Mouse (Mus musculus) midbrain, embryonic 14.5 days (tissue): Measurements from ENCODE around the gene Sympk. TPM values are rescaled to one million over a fixed set of nuclear protein-coding genes. Genes with fewer than 3 reads are reported as not detected.
A peak's percentile ranks its signal among the peaks of the same experiment; 100 is the strongest.

Experiments
- ATAC-seq: fragments of 200-750 bp; cut with Nextera tagmentation; 2 replicates; pipeline ENCODE4 v1.8.0; 2017; ENCODE audit warnings: moderate number of reproducible peaks, moderate library complexity; ENCODE audit not compliant: low FRiP score, low TSS enrichment
- DNase-seq: peaks from one replicate; pipeline ENCODE4 v3.0.0-alpha.2; 2015
- H3K27ac ChIP-seq: fragments of 300-500 bp; sonication (generic); replicated peaks from 2 replicates; pipeline ENCODE4 v1.5.1; 2014; ENCODE audit warnings: mild to moderate bottlenecking, low read depth, low read length, moderate library complexity
- H3K27me3 ChIP-seq: fragments of 300-500 bp; sonication (generic); 2 replicates; pipeline ENCODE4 v1.6.1; 2014; ENCODE audit warnings: low read length, control low read depth, mixed read lengths; ENCODE audit not compliant: control insufficient read depth, insufficient read depth
- H3K36me3 ChIP-seq: fragments of 300-500 bp; sonication (generic); 2 replicates; pipeline ENCODE4 v1.6.1; 2014; ENCODE audit warnings: low read length, control low read depth; ENCODE audit not compliant: control insufficient read depth, insufficient read depth
- H3K4me1 ChIP-seq: fragments of 300-500 bp; sonication (generic); 2 replicates; pipeline ENCODE4 v1.6.1; 2014; ENCODE audit warnings: mild to moderate bottlenecking, antibody characterized with exemption, low read length, control low read depth; ENCODE audit not compliant: control insufficient read depth, insufficient read depth
- H3K4me2 ChIP-seq: fragments of 300-500 bp; sonication (generic); 2 replicates; pipeline ENCODE4 v1.6.1; 2014; ENCODE audit warnings: mild to moderate bottlenecking, low read length, moderate library complexity
- H3K4me3 ChIP-seq: fragments of 300-500 bp; sonication (generic); replicated peaks from 2 replicates; pipeline ENCODE4 v1.5.1; 2014; ENCODE audit warnings: low read depth, low read length
- H3K9ac ChIP-seq: fragments of 300-500 bp; sonication (generic); replicated peaks from 2 replicates; pipeline ENCODE4 v1.6.1; 2014; ENCODE audit warnings: mild to moderate bottlenecking, low read length, moderate library complexity
- H3K9me3 ChIP-seq: fragments of 300-500 bp; sonication (generic); 2 replicates; pipeline ENCODE4 v1.6.1; 2016; ENCODE audit warnings: low read length, control low read depth, mixed read lengths; ENCODE audit not compliant: control insufficient read depth
- WGBS: fragments of 180-500 bp; shearing (Covaris S2); extraction: QIAGEN DNeasy Blood & Tissue Kit; methylation state at CpG from one replicate; pipeline ENCODE4 v1.1.7; 2014; 5-methylcytosine and 5-hydroxymethylcytosine counted together
- polyA plus RNA-seq: library from polyadenylated mRNA; unstranded; fragments of >200 nt; fragmentation: Nextera tagmentation; extraction: Ambion mirVana; gene quantifications from 2 replicates; pipeline ENCODE4 v1.2.1, GENCODE M21; 2014

Gene Sympk
- polyA plus RNA-seq, 1 experiment from 2014 or later = 18.1 TPM

DNA sequence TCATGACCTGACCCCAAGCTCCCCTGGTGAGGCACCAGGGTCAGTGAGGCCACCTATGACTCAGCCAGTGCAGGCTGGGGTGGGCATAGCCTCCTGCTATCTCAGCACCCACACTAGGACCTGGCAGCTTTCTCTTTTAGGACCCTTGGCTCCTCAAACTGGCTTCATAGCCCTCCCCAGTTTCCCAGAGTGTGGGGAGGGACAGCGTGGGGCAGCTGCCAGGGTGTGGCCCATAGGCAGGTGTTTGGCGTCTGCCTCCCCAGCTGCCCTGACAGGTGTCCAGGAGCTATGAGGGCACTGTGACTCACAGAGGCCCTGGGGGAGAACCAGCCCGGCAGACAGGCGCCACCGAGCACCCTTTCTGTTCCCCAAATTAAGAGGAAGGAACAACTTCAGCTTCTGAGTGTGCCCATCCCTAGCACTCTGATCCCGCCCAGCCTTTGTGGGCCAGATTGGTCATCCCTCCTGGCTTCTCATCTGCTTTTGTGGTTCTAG, 60.1 kb downstream of the Sympk start:
- Histone ChIP-seq H3K9ac (no peak overlapping the region), H3K4me2 (no peak overlapping the region), H3K36me3 (peaks cover 74% of the 10 kb centered on the region), H3K27me3 (no peaks in the 10 kb centered on the region), H3K4me3 (no peak overlapping the region), H3K27ac (no peak overlapping the region), H3K4me1 (no peaks in the 10 kb centered on the region), H3K9me3 (no peaks in the 10 kb centered on the region)
- ATAC-seq (no peak), DNase-seq (no peak)
- 70% methylated on average over 6 of the region's 6 CpGs for WGBS

DNA sequence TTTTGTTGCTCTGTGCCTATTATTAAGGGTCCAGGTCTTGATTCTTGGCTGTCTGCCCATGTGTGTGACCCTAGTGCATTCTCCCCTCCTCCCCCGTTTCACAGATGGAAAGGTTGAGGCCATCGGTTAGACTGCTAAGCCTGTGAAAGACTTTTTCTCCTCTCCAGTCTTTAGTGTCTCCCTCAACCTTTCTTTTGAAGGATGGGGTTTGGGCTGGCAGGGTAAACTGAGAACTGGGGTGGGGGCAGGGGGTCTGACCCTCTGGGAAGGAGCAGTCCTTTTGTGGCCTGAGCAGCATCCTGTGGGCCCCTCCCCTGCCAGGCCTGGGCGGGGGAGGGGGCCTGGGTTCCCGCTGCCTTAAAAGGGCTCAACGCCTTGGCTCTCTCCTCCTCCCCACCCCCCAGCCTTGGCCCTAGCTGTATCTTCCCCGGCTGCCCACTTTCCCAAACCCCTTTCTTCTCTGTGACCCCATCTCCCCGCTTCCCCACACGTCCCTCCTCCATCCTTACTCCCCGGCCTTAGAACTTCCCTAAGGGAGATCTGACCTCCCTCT, 60.8 kb downstream of the Sympk start:
- no peak for ATAC-seq
- Histone ChIP-seq H3K27me3 (no peaks in the 10 kb centered on the region), H3K27ac (no peak overlapping the region), H3K4me1 (no peaks in the 10 kb centered on the region), H3K4me3 (no peak overlapping the region), H3K9ac (no peak overlapping the region), H3K9me3 (no peaks in the 10 kb centered on the region), H3K4me2 (no peak overlapping the region), H3K36me3 (peaks cover 73% of the 10 kb centered on the region)
- 17% methylated on average over 9 of the region's 9 CpGs for WGBS
- DNase-seq = no peak

- Histone ChIP-seq H3K27ac (0 out of 2 replicates have a peak overlapping the region, but pooled peaks have one; percentile 20), H3K4me1 (no peaks in the 10 kb centered on the region), H3K9me3 (no peaks in the 10 kb centered on the region), H3K36me3 (peaks cover 73% of the 10 kb centered on the region), H3K4me3 (no peak overlapping the region), H3K4me2 (no peak overlapping the region), H3K27me3 (0 out of 2 replicates have a peak, but pooled peaks cover under 1% of the 10 kb centered on the region), H3K9ac (no peak overlapping the region)
- ATAC-seq (no peak), DNase-seq (peak; percentile 21)
- WGBS = 14% methylated on average over 6 of the region's 6 CpGs
These were observed 61.3 kb downstream of the Sympk start for GRCm38 (mm10) chr7:19085495-19085894.

- Histone ChIP-seq H3K9me3 (no peaks in the 10 kb centered on the region), H3K27ac (no peak overlapping the region), H3K36me3 (peaks cover 73% of the 10 kb centered on the region), H3K4me3 (no peak overlapping the region), H3K4me1 (no peaks in the 10 kb centered on the region), H3K9ac (no peak overlapping the region), H3K4me2 (no peak overlapping the region), H3K27me3 (0 out of 2 replicates have a peak, but pooled peaks cover 6% of the 10 kb centered on the region)
- DNase-seq (no peak), ATAC-seq (no peak)
- 14% methylated on average over 14 of the region's 14 CpGs for WGBS
These were observed 61.9 kb downstream of the Sympk start for GRCm38 (mm10) chr7:19086042-19086441.

DNA sequence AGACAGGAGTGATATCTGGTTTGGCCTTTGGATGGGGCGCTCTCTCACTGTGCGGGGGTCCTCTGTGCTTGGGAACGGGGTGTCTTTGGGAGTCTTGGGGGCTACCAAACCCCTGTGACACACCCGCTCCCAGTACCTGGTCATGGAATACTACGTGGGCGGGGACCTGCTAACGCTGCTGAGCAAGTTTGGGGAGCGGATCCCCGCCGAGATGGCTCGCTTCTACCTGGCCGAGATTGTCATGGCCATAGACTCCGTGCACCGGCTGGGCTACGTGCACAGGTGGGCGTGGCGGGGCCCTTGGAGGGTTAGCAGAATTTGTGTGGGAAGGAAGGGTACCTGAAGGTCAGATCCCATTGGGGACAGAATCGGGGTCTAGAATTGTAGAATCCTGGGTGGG, 62.6 kb downstream of the Sympk start:
- Histone ChIP-seq H3K4me3 (no peak overlapping the region), H3K9ac (no peak overlapping the region), H3K27me3 (peaks cover 9% of the 10 kb centered on the region; the same call in 1 of the 2 replicates), H3K27ac (no peak overlapping the region), H3K4me1 (no peaks in the 10 kb centered on the region), H3K9me3 (no peaks in the 10 kb centered on the region), H3K36me3 (peaks cover 72% of the 10 kb centered on the region), H3K4me2 (no peak overlapping the region)
- 60% methylated on average over 18 of the region's 18 CpGs for WGBS
- DNase-seq (no peak), ATAC-seq (no peak)

GRCm38 (mm10) chr7:19088813-19089212, 64.6 kb downstream of the Sympk start:
- H3K4me2 ChIP-seq = no peak overlapping the region
- WGBS = 38% methylated on average over 10 of the region's 10 CpGs
- no peak overlapping the region for H3K4me3 ChIP-seq
- H3K4me1 ChIP-seq = peaks cover 15% of the 10 kb centered on the region
- H3K27ac ChIP-seq = no peak overlapping the region
- no peaks in the 10 kb centered on the region for H3K9me3 ChIP-seq
- no peak for ATAC-seq
- no peak overlapping the region for H3K9ac ChIP-seq
- DNase-seq = peak; percentile 80
- peaks cover 54% of the 10 kb centered on the region for H3K36me3 ChIP-seq
- H3K27me3 ChIP-seq = peaks cover 18% of the 10 kb centered on the region

GRCm38 (mm10) chr7:19091913-19092312, 67.7 kb downstream of the Sympk start:
- WGBS = 26% methylated on average over 17 of the region's 17 CpGs
- Histone ChIP-seq H3K27me3 (peaks cover 26% of the 10 kb centered on the region), H3K9me3 (no peaks in the 10 kb centered on the region), H3K27ac (no peak overlapping the region), H3K9ac (no peak overlapping the region), H3K4me2 (no peak overlapping the region), H3K36me3 (peaks cover 47% of the 10 kb centered on the region), H3K4me1 (peaks cover 24% of the 10 kb centered on the region), H3K4me3 (no peak overlapping the region)
- DNase-seq (no peak), ATAC-seq (no peak)

GRCm38 (mm10) chr7:19092381-19093173, 68.4 kb downstream of the Sympk start:
- H3K36me3 ChIP-seq = peaks cover 41% of the 10 kb centered on the region
- no peaks in the 10 kb centered on the region for H3K9me3 ChIP-seq
- peaks cover 24% of the 10 kb centered on the region for H3K4me1 ChIP-seq
- 0 out of 2 replicates have a peak overlapping the region, but pooled peaks have one; percentile 12 for H3K9ac ChIP-seq
- WGBS = 4% methylated on average over 38 of the region's 38 CpGs
- peaks cover 26% of the 10 kb centered on the region for H3K27me3 ChIP-seq
- H3K27ac ChIP-seq = peak overlapping the region; percentile 28; the same call in 1 of the 2 replicates
- H3K4me2 ChIP-seq = peak overlapping the region; percentile 97
- ATAC-seq (peak; percentile 38), DNase-seq (peak; percentile 73)
- H3K4me3 ChIP-seq = peak overlapping the region; percentile 50; the same call in 1 of the 2 replicates
